Mouse (Mus musculus) cortical plate, adult 2 months (tissue): Measurements from ENCODE around the gene Slco4a1.

ENCODE experiments used
- CTCF ChIP-seq: fragments of 200-500 bp; IDR thresholded peaks from 2 replicates; pipeline ENCODE4 v1.5.1; 2011; ENCODE audit warnings: mild to moderate bottlenecking, control low read depth, low read length; ENCODE audit not compliant: insufficient read depth; ENCODE audit errors: extremely low read depth
- POLR2A ChIP-seq: fragments of 200-500 bp; IDR thresholded peaks from 2 replicates; pipeline ENCODE4 v1.6.1; 2011; ENCODE audit warnings: mild to moderate bottlenecking, low read length, control low read depth; ENCODE audit not compliant: insufficient read depth; ENCODE audit errors: extremely low read depth

- no peak for TF ChIP-seq CTCF
- TF ChIP-seq POLR2A: no peak
Measured at GRCm38 (mm10) chr2:180417731-180418130, 38.3 kb upstream of the Slco4a1 start.
